Mouse (Mus musculus): ENCODE results near the gene Dcbld2.

- TF ChIP-seq CTCF (IDR thresholded peaks at IDR 0.05; ENCODE audit: low read depth, low read length) (no peak), GATA2 (IDR thresholded peaks at IDR 0.05; ENCODE audit: borderline replicate concordance, low read depth, low read length) (no peak), GATA1 (IDR thresholded peaks at IDR 0.05; ENCODE audit: borderline replicate concordance, low read length) (no peak)
Observed at GRCm38 (mm10) chr16:58487861-58488260, 79.6 kb downstream of the Dcbld2 start.

Measured in G1E (cell line).